Mouse (Mus musculus): ENCODE data around the gene Eif4b.

DNA sequence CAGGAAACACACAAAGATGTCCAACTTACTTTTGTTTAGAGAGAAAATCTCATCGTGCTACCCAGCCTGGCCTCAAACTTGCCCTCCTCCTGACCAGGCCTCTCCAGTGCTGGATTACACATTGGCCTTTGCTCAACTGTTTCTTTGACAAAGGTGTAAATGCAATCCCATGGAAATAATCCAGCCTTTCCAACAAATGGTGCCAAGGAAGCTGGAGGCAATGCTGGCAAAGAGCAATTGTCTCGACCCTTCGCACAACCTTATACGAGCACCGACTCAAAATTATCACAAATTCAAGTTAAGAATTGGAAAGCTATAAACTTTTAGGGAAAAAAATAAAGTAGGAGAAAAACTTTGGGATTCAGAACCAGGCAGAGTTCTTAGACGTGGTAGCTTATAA lies 25.6 kb upstream of the Eif4b start:
- TF ChIP-seq CTCF (IDR thresholded peaks at IDR 0.05; ENCODE audit: extremely low read depth, insufficient read depth, insufficient read length, insufficient replicate concordance) (no peak), POLR2A (IDR thresholded peaks at IDR 0.05; ENCODE audit: low read depth, low read length) (no peak)

All from spleen, adult 2 months (tissue).